Mouse (Mus musculus) ES-Bruce4 (cell line): ENCODE data around the gene Gm9573.

ENCODE experiments used
- CTCF ChIP-seq: IDR thresholded peaks from one replicate; pipeline ENCODE4 v1.8.1; 2011; ENCODE audit warnings: low read depth, low read length
- POLR2A ChIP-seq: IDR thresholded peaks from one replicate; pipeline ENCODE4 v1.8.1; 2011; ENCODE audit warnings: low read length; ENCODE audit not compliant: insufficient read depth

DNA sequence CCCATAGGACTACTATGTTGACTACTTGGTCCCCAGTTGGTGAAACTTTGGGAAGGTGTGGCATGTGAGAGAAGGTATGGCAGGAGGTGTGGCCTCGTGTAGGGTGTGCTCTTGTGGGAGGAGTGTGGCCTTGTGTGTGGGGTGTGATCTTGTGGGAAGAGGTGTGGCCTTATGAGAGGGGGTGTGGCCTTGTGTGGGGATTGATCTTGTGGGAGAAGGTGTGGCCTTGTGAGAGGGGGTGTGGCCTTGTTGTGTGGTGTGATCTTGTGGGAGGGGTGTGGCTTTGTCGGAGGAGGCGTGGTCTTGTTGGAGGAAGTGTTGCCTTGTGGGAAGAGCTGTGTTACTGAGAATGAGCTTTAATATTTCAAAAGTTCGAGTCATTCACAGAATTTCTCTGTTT is 9.3 kb downstream of the Gm9573 start:
- TF ChIP-seq CTCF (no peak), POLR2A (no peak)
